Mouse (Mus musculus) gastrocnemius, postnatal 10 days (tissue): ENCODE data around the gene Gimap9. TPM values are rescaled to one million over a fixed set of nuclear protein-coding genes. Genes with fewer than 3 reads are reported as not detected.

Experiments used
- DNase-seq: peaks from one replicate; pipeline ENCODE4 v3.0.0; 2021; ENCODE audit warnings: mixed read lengths
- total RNA-seq, 2 experiments: library from RNA; stranded (reverse); gene quantifications; 2 replicates each; pipeline ENCODE4 v1.2.3; 2021

Gimap9 gene
- total RNA-seq, 2 experiments from 2014 or later, result 2.2 to 2.3 TPM

GRCm38 (mm10) chr6:48692962-48693361 lies 17.0 kb downstream of the Gimap9 start:
- DNase-seq, result no peak

- no peak for DNase-seq
Measured at GRCm38 (mm10) chr6:48696830-48697554, 21.1 kb downstream of the Gimap9 start.

GRCm38 (mm10) chr6:48697555-48697930 lies 21.6 kb downstream of the Gimap9 start:
- DNase-seq, result no peak

- DNase-seq, result no peak
Measured at GRCm38 (mm10) chr6:48698066-48698856, 22.3 kb downstream of the Gimap9 start.

GRCm38 (mm10) chr6:48698888-48699287 lies 23.0 kb downstream of the Gimap9 start:
- no peak for DNase-seq

- DNase-seq, result no peak
Measured at GRCm38 (mm10) chr6:48700251-48701075, 24.5 kb downstream of the Gimap9 start.

GRCm38 (mm10) chr6:48702146-48702545 lies 26.2 kb downstream of the Gimap9 start:
- no peak for DNase-seq

- DNase-seq, result no peak
Measured at GRCm38 (mm10) chr6:48702601-48703000, 26.7 kb downstream of the Gimap9 start.

- no peak for DNase-seq
Measured at GRCm38 (mm10) chr6:48704146-48704545, 28.2 kb downstream of the Gimap9 start.

- no peak for DNase-seq
Measured at GRCm38 (mm10) chr6:48706130-48706529, 30.2 kb downstream of the Gimap9 start.

GRCm38 (mm10) chr6:48718455-48718854 lies 42.5 kb downstream of the Gimap9 start, which contains the start of the genes Gm28053 and Gimap7:
Gene Gm28053, plus strand, starts transcription at chr6:48718607.
Gene Gimap7, plus strand, starts transcription at chr6:48718621.
- DNase-seq, result no peak

- DNase-seq, result no peak
Measured at GRCm38 (mm10) chr6:48720326-48720725, 44.4 kb downstream of the Gimap9 start.

GRCm38 (mm10) chr6:48723468-48723867 lies 47.5 kb downstream of the Gimap9 start:
- no peak for DNase-seq

- peak; percentile 17 for DNase-seq
Measured at GRCm38 (mm10) chr6:48725476-48725875, 49.5 kb downstream of the Gimap9 start.

- DNase-seq, result no peak
Measured at GRCm38 (mm10) chr6:48727761-48728160, 51.8 kb downstream of the Gimap9 start.

Other genes with a start within 250 kb of the Gimap9 start
- 10 to 100 TPM; 17.6 to 20.1 TPM for gene Zfp467, start 230.3 kb upstream of the Gimap9 start, total RNA-seq
- under 1 TPM; 0.16 to 0.27 TPM for gene Sspo, start 227.9 kb upstream of the Gimap9 start, total RNA-seq
- 10 to 100 TPM; 42.3 to 47.3 TPM for gene Atp6v0e2, start 138.5 kb upstream of the Gimap9 start, total RNA-seq
- 10 to 100 TPM; 11.9 to 14.1 TPM for gene Lrrc61, start 121.3 kb upstream of the Gimap9 start, total RNA-seq
- 10 to 100 TPM; 40.1 to 47.0 TPM for gene Rarres2, start 103.3 kb upstream of the Gimap9 start, total RNA-seq
- gene Gm45021, start 86.5 kb upstream of the Gimap9 start, total RNA-seq, result not detected
- gene Repin1, start 82.2 kb upstream of the Gimap9 start, total RNA-seq, result 10 to 100 TPM; 18.5 to 25.2 TPM
- 1 to 10 TPM in 1 of 2 experiments, not detected in 1; 5.4 TPM for gene Gm44965, start 82.2 kb upstream of the Gimap9 start, total RNA-seq
- gene Zfp775, start 74.1 kb upstream of the Gimap9 start, total RNA-seq, result 1 to 10 TPM; 5.1 TPM
- gene AI854703, start 49.4 kb upstream of the Gimap9 start, total RNA-seq, result under 1 TPM; 0.36 to 0.47 TPM
- 1 to 10 TPM; 4.0 to 7.4 TPM for gene Gimap8, start 28.9 kb upstream of the Gimap9 start, total RNA-seq
- gene Gimap4, start 8.4 kb downstream of the Gimap9 start, total RNA-seq, result 10 to 100 TPM; 13.5 to 16.5 TPM
- gene Gimap6, start 32.1 kb downstream of the Gimap9 start, total RNA-seq, result 10 to 100 TPM; 24.2 to 29.4 TPM
- 1 to 10 TPM; 2.1 to 5.2 TPM for gene Gm28053, start 42.5 kb downstream of the Gimap9 start, total RNA-seq
- not detected for gene Gimap7, start 42.5 kb downstream of the Gimap9 start, total RNA-seq
- gene Gimap1, start 62.9 kb downstream of the Gimap9 start, total RNA-seq, result 1 to 10 TPM; 7.9 to 9.1 TPM
- 1 to 10 TPM; 4.9 to 7.4 TPM for gene Gimap5, start 70.1 kb downstream of the Gimap9 start, total RNA-seq
- under 1 TPM; 0.16 to 0.20 TPM for gene Gimap3, start 94.7 kb downstream of the Gimap9 start, total RNA-seq
- 10 to 100 TPM; 10.8 to 15.2 TPM for gene Tmem176a, start 164.8 kb downstream of the Gimap9 start, total RNA-seq
- 10 to 100 TPM; 32.9 to 45.7 TPM for gene Tmem176b, start 165.4 kb downstream of the Gimap9 start, total RNA-seq
- not detected for gene Aoc1, start 196.8 kb downstream of the Gimap9 start, total RNA-seq